Mouse (Mus musculus) naive thymus-derived CD4-positive, alpha-beta T cell, adult 2 months (primary cell): ENCODE measurements around the gene Siah1b.
A peak's percentile ranks its signal among the peaks of the same experiment; 100 is the strongest.

Source experiments
- DNase-seq: peaks from one replicate; pipeline ENCODE4 v3.0.0-alpha.2; 2011; ENCODE audit warnings: low read depth

The Siah1b gene

GRCm38 (mm10) chrX:164032526-164032925 lies 43.8 kb downstream of the Siah1b start:
- DNase-seq, result no peak

- peak; percentile 58 for DNase-seq
Measured at GRCm38 (mm10) chrX:164027607-164028289, 48.5 kb downstream of the Siah1b start, which contains the start of gene Car5b. TSS of gene Car5b (minus strand) at chrX:164027997.
